Mouse (Mus musculus) urinary bladder, adult 2 months (tissue): Measurements from ENCODE around the gene Gngt1. TPM values are rescaled to one million over a fixed set of nuclear protein-coding genes. Genes with fewer than 3 reads are reported as not detected.

Experiments used
- DNase-seq: peaks from one replicate; pipeline ENCODE4 v3.0.0; 2022; ENCODE audit warnings: low spot score
- polyA plus RNA-seq: library from polyadenylated mRNA; depleted of rRNA; stranded (reverse); fragments of >200 nt; gene quantifications from 2 replicates; pipeline ENCODE4 v1.2.3, GENCODE M21; 2012; rRNA removed

Gene Gngt1
- polyA plus RNA-seq = not detected in 2 replicates

DNA sequence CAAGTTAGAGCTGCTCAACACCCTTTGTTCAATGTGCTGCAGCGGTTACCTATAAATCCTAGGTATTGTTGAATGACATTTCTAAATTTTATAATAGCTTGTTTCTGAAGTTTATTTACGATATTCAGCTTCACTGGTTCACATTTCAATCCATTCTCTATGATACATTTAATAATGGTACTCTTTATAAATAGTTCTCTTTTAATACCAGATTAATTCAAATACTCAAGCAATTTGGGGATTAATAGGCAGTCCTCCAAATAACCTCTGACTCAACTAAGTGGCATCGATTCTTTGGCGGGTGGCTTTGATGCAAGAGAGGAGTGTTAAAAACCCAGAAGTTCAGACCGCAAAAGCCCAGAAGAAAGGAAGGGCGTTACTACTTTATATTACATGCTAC lies at the start of gene Gngt1:
Gngt1 (plus strand) TSS at position 301 of the 400 bp plus-strand sequence.
- no peak for DNase-seq

- no peak for DNase-seq
These were observed 38.6 kb upstream of the Gngt1 start for GRCm38 (mm10) chr6:3954969-3955368.

- peak; percentile 21 for DNase-seq
These were observed 25.6 kb upstream of the Gngt1 start for GRCm38 (mm10) chr6:3967676-3968626.

GRCm38 (mm10) chr6:3973679-3974078 lies 19.9 kb upstream of the Gngt1 start:
- no peak for DNase-seq

DNA sequence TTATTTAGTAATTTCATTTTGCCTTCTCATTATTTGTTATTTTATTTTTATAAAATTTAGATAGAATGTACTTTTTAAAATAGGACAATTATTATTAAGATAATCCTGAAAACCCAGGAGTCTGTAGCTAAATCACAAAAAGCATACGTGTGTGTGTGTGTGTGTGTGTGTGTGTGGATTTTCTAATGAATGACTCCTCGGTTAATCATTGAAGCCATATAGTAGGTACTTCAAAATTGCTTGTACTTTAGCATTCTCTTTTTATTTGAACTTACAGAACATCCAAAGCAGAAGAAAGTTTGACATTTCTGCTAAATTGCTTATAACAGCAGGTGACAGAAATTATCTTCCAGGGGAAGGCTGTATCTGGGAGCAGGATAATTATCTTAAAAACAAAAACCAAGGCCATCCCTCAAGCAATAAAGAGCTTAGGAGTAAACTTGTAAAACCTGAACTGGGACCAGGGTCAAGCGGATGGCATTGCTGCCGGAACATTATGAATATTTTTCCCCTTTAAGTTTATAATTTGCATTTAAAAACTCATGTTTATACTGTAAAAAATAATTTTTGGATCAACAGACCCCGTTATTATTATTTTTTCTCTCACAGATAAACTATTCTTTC lies 10.8 kb upstream of the Gngt1 start:
- no peak for DNase-seq

- no peak for DNase-seq
These were observed 4.8 kb upstream of the Gngt1 start, which contains the start of gene Tfpi2 for GRCm38 (mm10) chr6:3988750-3989149. TSS of gene Tfpi2 (minus strand) at chr6:3988919.

DNA sequence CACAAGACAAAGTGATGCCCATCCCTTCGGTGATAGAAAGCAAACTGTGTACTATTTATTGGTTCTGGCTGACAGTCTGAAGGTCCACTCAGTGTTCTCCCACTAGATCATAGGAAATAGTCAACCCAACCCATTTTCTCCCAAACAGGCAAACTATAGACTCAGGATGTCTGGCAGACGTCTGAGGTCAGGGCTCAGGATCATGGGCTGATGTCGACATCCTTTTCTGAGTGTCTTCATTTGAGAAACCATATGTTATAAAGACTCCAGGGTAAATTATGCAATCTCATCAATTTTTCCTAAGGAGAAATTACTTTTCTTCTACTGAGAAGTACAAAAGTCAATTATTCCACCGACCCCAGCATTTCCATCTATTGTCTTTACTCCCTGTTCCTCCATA lies 4.5 kb downstream of the Gngt1 start:
- no peak for DNase-seq

GRCm38 (mm10) chr6:3999296-3999695 lies 5.7 kb downstream of the Gngt1 start:
- DNase-seq = no peak

GRCm38 (mm10) chr6:4000716-4001115 lies 7.1 kb downstream of the Gngt1 start:
- DNase-seq = no peak

GRCm38 (mm10) chr6:4003445-4003844 lies 9.9 kb downstream of the Gngt1 start:
- no peak for DNase-seq

GRCm38 (mm10) chr6:4003890-4004306 lies 10.3 kb downstream of the Gngt1 start, which contains the start of gene Gng11:
TSS of gene Gng11 (plus strand) at chr6:4003904.
- peak; percentile 64 for DNase-seq

DNA sequence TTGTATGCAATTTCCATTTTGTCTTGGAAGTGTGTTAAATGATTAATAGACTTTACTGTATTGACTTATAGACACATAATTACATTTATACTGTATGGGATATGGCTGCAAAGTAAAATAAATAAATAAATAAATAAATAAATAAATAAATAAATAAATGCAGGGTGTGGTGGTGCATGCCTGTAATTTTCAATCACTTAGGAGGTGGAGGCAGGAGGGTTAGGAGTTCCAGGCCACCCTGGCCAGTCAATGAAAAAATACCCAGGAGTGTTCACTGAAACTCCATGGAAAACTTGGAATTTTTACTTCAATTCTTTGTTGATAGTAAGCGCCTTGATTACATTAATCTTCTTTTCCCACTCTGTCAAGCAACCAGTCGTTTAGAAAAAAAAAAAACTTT lies 11.2 kb downstream of the Gngt1 start:
- no peak for DNase-seq

- no peak for DNase-seq
These were observed 15.0 kb downstream of the Gngt1 start for GRCm38 (mm10) chr6:4008501-4009040.

- DNase-seq = no peak
These were observed 16.0 kb downstream of the Gngt1 start for GRCm38 (mm10) chr6:4009548-4009947.

- no peak for DNase-seq
These were observed 29.1 kb downstream of the Gngt1 start for GRCm38 (mm10) chr6:4022645-4023044.

DNA sequence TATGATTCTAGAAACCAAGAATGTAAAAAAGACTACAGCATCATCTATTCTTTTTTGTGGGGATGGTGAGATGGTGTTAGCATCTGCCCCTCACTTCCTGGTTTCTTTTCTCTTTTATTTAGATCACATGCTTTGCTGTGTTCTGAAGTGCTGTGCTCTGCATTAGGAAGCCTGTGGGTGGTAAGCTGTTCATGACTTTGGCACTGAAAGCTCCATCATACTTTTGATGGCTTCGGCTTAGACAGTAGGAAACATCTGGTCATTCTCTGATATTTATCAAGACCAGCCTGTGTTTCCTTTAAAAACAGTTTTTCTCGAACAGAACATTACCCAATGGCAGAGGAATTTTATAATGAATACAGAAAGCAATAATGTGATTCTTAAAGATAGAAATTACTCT lies 32.8 kb downstream of the Gngt1 start:
- no peak for DNase-seq

DNA sequence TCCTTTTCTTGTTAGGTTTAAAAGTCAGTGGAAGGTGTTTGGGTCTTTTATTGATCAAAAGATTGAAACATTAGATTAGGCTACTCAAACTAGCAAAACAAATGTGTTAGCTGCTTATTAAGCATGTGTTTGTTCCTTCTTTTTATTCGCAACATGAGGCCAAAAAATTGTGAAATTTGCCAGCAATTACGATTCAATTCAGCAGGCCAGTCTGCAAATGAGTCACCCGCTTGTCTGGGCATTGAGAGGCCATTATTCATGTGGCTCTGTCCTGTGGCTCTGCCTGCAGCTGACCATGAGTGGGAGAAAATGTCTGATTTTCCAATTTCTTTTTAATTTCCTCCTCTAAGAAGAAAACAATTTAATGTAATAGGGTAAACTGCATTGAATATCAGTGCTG lies 37.4 kb downstream of the Gngt1 start:
- no peak for DNase-seq

- DNase-seq = no peak
These were observed 48.2 kb downstream of the Gngt1 start for GRCm38 (mm10) chr6:4041821-4042220.
